Mouse (Mus musculus): Measurements from ENCODE around the gene Zc3h14. TPM values are rescaled to one million over a fixed set of nuclear protein-coding genes. Genes with fewer than 3 reads are reported as not detected.
A peak's percentile ranks its signal among the peaks of the same experiment; 100 is the strongest.

The Zc3h14 gene
- polyA plus RNA-seq, 1 experiment from 2014 or later: 34.1 TPM

- H3K9ac ChIP-seq (ENCODE audit: low read depth, low read length): no peak overlapping the region
- peak overlapping the region; percentile 31; the same call in 1 of the 2 replicates for H3K27ac ChIP-seq (ENCODE audit: low read depth, low read length)
- H3K9me3 ChIP-seq (ENCODE audit: control insufficient read depth): no peaks in the 10 kb centered on the region
- H3K27me3 ChIP-seq (replicated peaks; ENCODE audit: control insufficient read depth, insufficient read depth, low read length): no peaks in the 10 kb centered on the region
- TF ChIP-seq CTCF (IDR thresholded peaks at IDR 0.05; ENCODE audit: low read depth): no peak
- H3K4me2 ChIP-seq (replicated peaks; ENCODE audit: low read depth): peak overlapping the region; percentile 35; the same call in 1 of the 2 replicates
- 15% methylated on average over 7 of the region's 7 CpGs for WGBS
- peak; percentile 64 for ATAC-seq
- 0 out of 2 replicates have a peak, but pooled peaks cover 6% of the 10 kb centered on the region for H3K4me1 ChIP-seq (replicated peaks; ENCODE audit: control insufficient read depth, insufficient read depth, low read length)
- no peak overlapping the region for H3K4me3 ChIP-seq (ENCODE audit: low read depth, low read length)
- H3K36me3 ChIP-seq (ENCODE audit: control insufficient read depth, insufficient read depth): 0 out of 2 replicates have a peak, but pooled peaks cover 3% of the 10 kb centered on the region
Observed at GRCm38 (mm10) chr12:98713621-98714103, 33.1 kb upstream of the Zc3h14 start.

GRCm38 (mm10) chr12:98714757-98715156 is 32.0 kb upstream of the Zc3h14 start:
- H3K9me3 ChIP-seq (ENCODE audit: control insufficient read depth): no peaks in the 10 kb centered on the region
- no peak overlapping the region for H3K4me3 ChIP-seq (ENCODE audit: low read depth, low read length)
- H3K27ac ChIP-seq (ENCODE audit: low read depth, low read length): 0 out of 2 replicates have a peak overlapping the region, but pooled peaks have one; percentile 31
- peak; percentile 91 for ATAC-seq
- no peak for TF ChIP-seq CTCF (IDR thresholded peaks at IDR 0.05; ENCODE audit: low read depth)
- H3K27me3 ChIP-seq (replicated peaks; ENCODE audit: control insufficient read depth, insufficient read depth, low read length): no peaks in the 10 kb centered on the region
- H3K36me3 ChIP-seq (ENCODE audit: control insufficient read depth, insufficient read depth): no peaks in the 10 kb centered on the region
- H3K4me1 ChIP-seq (replicated peaks; ENCODE audit: control insufficient read depth, insufficient read depth, low read length): 0 out of 2 replicates have a peak, but pooled peaks cover 6% of the 10 kb centered on the region
- no peak overlapping the region; the same call in 1 of the 2 replicates for H3K4me2 ChIP-seq (replicated peaks; ENCODE audit: low read depth)
- H3K9ac ChIP-seq (ENCODE audit: low read depth, low read length): no peak overlapping the region
- 27% methylated on average over 11 of the region's 11 CpGs for WGBS

- no peaks in the 10 kb centered on the region for H3K9me3 ChIP-seq (ENCODE audit: control insufficient read depth)
- 0 out of 2 replicates have a peak, but pooled peaks cover 6% of the 10 kb centered on the region for H3K4me1 ChIP-seq (replicated peaks; ENCODE audit: control insufficient read depth, insufficient read depth, low read length)
- H3K27ac ChIP-seq (ENCODE audit: low read depth, low read length): no peak overlapping the region
- no peak for ATAC-seq
- WGBS: 38% methylated on average over 2 of the region's 2 CpGs
- no peak for TF ChIP-seq CTCF (IDR thresholded peaks at IDR 0.05; ENCODE audit: low read depth)
- H3K4me3 ChIP-seq (ENCODE audit: low read depth, low read length): no peak overlapping the region
- H3K27me3 ChIP-seq (replicated peaks; ENCODE audit: control insufficient read depth, insufficient read depth, low read length): no peaks in the 10 kb centered on the region
- H3K36me3 ChIP-seq (ENCODE audit: control insufficient read depth, insufficient read depth): no peaks in the 10 kb centered on the region
- no peak overlapping the region for H3K9ac ChIP-seq (ENCODE audit: low read depth, low read length)
- no peak overlapping the region for H3K4me2 ChIP-seq (replicated peaks; ENCODE audit: low read depth)
Observed at GRCm38 (mm10) chr12:98716142-98716541, 30.6 kb upstream of the Zc3h14 start.

GRCm38 (mm10) chr12:98720628-98721027 is 26.1 kb upstream of the Zc3h14 start:
- 59% methylated on average over 3 of the region's 3 CpGs for WGBS
- no peak overlapping the region for H3K4me2 ChIP-seq (replicated peaks; ENCODE audit: low read depth)
- no peak for TF ChIP-seq CTCF (IDR thresholded peaks at IDR 0.05; ENCODE audit: low read depth)
- H3K9me3 ChIP-seq (ENCODE audit: control insufficient read depth): no peaks in the 10 kb centered on the region
- H3K4me1 ChIP-seq (replicated peaks; ENCODE audit: control insufficient read depth, insufficient read depth, low read length): peaks cover 2% of the 10 kb centered on the region; the same call in 1 of the 2 replicates
- no peak for ATAC-seq
- H3K4me3 ChIP-seq (ENCODE audit: low read depth, low read length): no peak overlapping the region
- H3K36me3 ChIP-seq (ENCODE audit: control insufficient read depth, insufficient read depth): no peaks in the 10 kb centered on the region
- no peaks in the 10 kb centered on the region for H3K27me3 ChIP-seq (replicated peaks; ENCODE audit: control insufficient read depth, insufficient read depth, low read length)
- H3K27ac ChIP-seq (ENCODE audit: low read depth, low read length): no peak overlapping the region
- no peak overlapping the region for H3K9ac ChIP-seq (ENCODE audit: low read depth, low read length)

- H3K4me1 ChIP-seq (replicated peaks; ENCODE audit: control insufficient read depth, insufficient read depth, low read length): peaks cover 4% of the 10 kb centered on the region; the same call in 1 of the 2 replicates
- H3K9me3 ChIP-seq (ENCODE audit: control insufficient read depth): no peaks in the 10 kb centered on the region
- no peak overlapping the region for H3K9ac ChIP-seq (ENCODE audit: low read depth, low read length)
- H3K27ac ChIP-seq (ENCODE audit: low read depth, low read length): no peak overlapping the region
- no peaks in the 10 kb centered on the region for H3K36me3 ChIP-seq (ENCODE audit: control insufficient read depth, insufficient read depth)
- no peak for TF ChIP-seq CTCF (IDR thresholded peaks at IDR 0.05; ENCODE audit: low read depth)
- WGBS: 59% methylated on average over 3 of the region's 3 CpGs
- H3K4me3 ChIP-seq (ENCODE audit: low read depth, low read length): no peak overlapping the region
- no peaks in the 10 kb centered on the region for H3K27me3 ChIP-seq (replicated peaks; ENCODE audit: control insufficient read depth, insufficient read depth, low read length)
- H3K4me2 ChIP-seq (replicated peaks; ENCODE audit: low read depth): no peak overlapping the region
- no peak for ATAC-seq
Observed at GRCm38 (mm10) chr12:98721030-98721429, 25.7 kb upstream of the Zc3h14 start.

GRCm38 (mm10) chr12:98724224-98724623 is 22.5 kb upstream of the Zc3h14 start:
- no peaks in the 10 kb centered on the region for H3K27me3 ChIP-seq (replicated peaks; ENCODE audit: control insufficient read depth, insufficient read depth, low read length)
- no peak for TF ChIP-seq CTCF (IDR thresholded peaks at IDR 0.05; ENCODE audit: low read depth)
- 92% methylated on average over 7 of the region's 7 CpGs for WGBS
- H3K4me2 ChIP-seq (replicated peaks; ENCODE audit: low read depth): no peak overlapping the region
- ATAC-seq: no peak
- H3K27ac ChIP-seq (ENCODE audit: low read depth, low read length): no peak overlapping the region
- H3K36me3 ChIP-seq (ENCODE audit: control insufficient read depth, insufficient read depth): peaks cover 7% of the 10 kb centered on the region; the same call in 1 of the 2 replicates
- peaks cover 4% of the 10 kb centered on the region; the same call in 1 of the 2 replicates for H3K4me1 ChIP-seq (replicated peaks; ENCODE audit: control insufficient read depth, insufficient read depth, low read length)
- no peak overlapping the region for H3K9ac ChIP-seq (ENCODE audit: low read depth, low read length)
- H3K9me3 ChIP-seq (ENCODE audit: control insufficient read depth): no peaks in the 10 kb centered on the region
- H3K4me3 ChIP-seq (ENCODE audit: low read depth, low read length): no peak overlapping the region
